In the genomic region with DNA sequence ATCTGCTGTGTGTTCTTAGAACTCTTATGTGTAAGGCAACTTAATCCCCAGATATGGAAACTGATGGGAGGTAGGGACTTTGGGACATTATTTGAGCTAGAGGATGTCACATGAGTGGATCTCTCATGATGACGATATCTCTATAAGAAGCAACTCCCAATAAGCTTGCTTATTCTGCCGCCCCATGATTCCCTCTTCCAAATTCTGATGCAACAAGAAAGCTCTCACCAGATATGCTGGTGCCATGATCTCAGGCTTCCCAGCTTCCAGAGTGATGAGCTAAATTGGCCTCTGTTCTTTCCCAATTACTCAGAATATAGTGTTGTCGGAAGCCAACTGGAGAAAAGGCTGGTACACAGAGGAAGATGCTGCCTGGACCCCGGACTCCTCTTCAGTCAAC, we compare ENCODE assay signal across 9 mouse cellular contexts. TPM values are rescaled to one million over a fixed set of nuclear protein-coding genes. Genes with fewer than 3 reads are reported as not detected.
A peak's percentile ranks its signal among the peaks of the same experiment; 100 is the strongest.
DNase-seq lines count a peak whose midpoint lies in the region; ATAC-seq and TF ChIP-seq lines count a peak whose summit lies in the region.
"Had no signal": no experiment of that assay in that cellular context is flagged by ENCODE, and none has a peak within 500 bp of the region (broad histone marks: within the 10 kb centered on the region; RNA-seq: fewer than 3 reads in every experiment).

No protein-coding gene starts in this region.

- H3K36me3 ChIP-seq in embryonic facial prominence, embryonic 14.5 days (ENCODE audit: control insufficient read depth, insufficient read depth, low read length) = peaks cover 29% of the 10 kb centered on the region
- H3K36me3 ChIP-seq in hindbrain, embryonic 14.5 days (replicated peaks; ENCODE audit: control insufficient read depth, insufficient read depth) = peaks cover 29% of the 10 kb centered on the region
- peaks cover 10% of the 10 kb centered on the region; the same call in 1 of the 2 replicates for H3K36me3 ChIP-seq in midbrain, embryonic 16.5 days (ENCODE audit: control insufficient read depth, insufficient read depth, low read length)

- no peak for TF ChIP-seq CTCF in layer of hippocampus, adult 2 months (conservative IDR thresholded peaks at IDR 0.05)

- ATAC-seq in embryonic facial prominence, embryonic 14.5 days (ENCODE audit: low read depth) = no peak
- no peak for ATAC-seq in hindbrain, embryonic 14.5 days (ENCODE audit: low FRiP score)
- no peak for ATAC-seq in midbrain, embryonic 16.5 days
- ATAC-seq: Patski had no signal

- no peaks in the 10 kb centered on the region for H3K9me3 ChIP-seq in embryonic facial prominence, embryonic 14.5 days (ENCODE audit: control insufficient read depth, low read length)
- no peaks in the 10 kb centered on the region for H3K9me3 ChIP-seq in hindbrain, embryonic 14.5 days (ENCODE audit: control insufficient read depth, low read length)
- no peaks in the 10 kb centered on the region for H3K9me3 ChIP-seq in midbrain, embryonic 16.5 days (replicated peaks; ENCODE audit: control insufficient read depth, low read length, poor library complexity, severe bottlenecking)

- no peak overlapping the region for H3K9ac ChIP-seq in embryonic facial prominence, embryonic 14.5 days (ENCODE audit: low read depth, low read length)
- no peak overlapping the region for H3K9ac ChIP-seq in hindbrain, embryonic 14.5 days
- no peak overlapping the region for H3K9ac ChIP-seq in midbrain, embryonic 16.5 days (ENCODE audit: low read depth, low read length)

- H3K4me1 ChIP-seq in embryonic facial prominence, embryonic 14.5 days (ENCODE audit: control insufficient read depth, insufficient read depth, low read length) = peaks cover 10% of the 10 kb centered on the region; the same call in 1 of the 2 replicates
- peaks cover 4% of the 10 kb centered on the region; the same call in 1 of the 2 replicates for H3K4me1 ChIP-seq in hindbrain, embryonic 14.5 days (replicated peaks; ENCODE audit: control insufficient read depth, insufficient read depth, low read length)
- H3K4me1 ChIP-seq in midbrain, embryonic 16.5 days (ENCODE audit: control insufficient read depth, insufficient read depth, low read length) = peaks cover 4% of the 10 kb centered on the region; the same call in 1 of the 2 replicates

- peak overlapping the region; percentile 54 for H3K4me2 ChIP-seq in embryonic facial prominence, embryonic 14.5 days (ENCODE audit: low read depth, low read length)
- H3K4me2 ChIP-seq in hindbrain, embryonic 14.5 days (replicated peaks) = peak overlapping the region; percentile 56
- H3K4me2 ChIP-seq in midbrain, embryonic 16.5 days (ENCODE audit: low read length) = peak overlapping the region; percentile 67; the same call in 1 of the 2 replicates

- DNase-seq in layer of hippocampus, adult 2 months (ENCODE audit: low spot score in 2 of 2) = no peak
- no peak for DNase-seq in layer of hippocampus, postnatal 14 days (ENCODE audit: low spot score in 2 of 2)
- no peak for DNase-seq in embryonic facial prominence, embryonic 14.5 days (ENCODE audit: low spot score)
- DNase-seq in hindbrain, embryonic 14.5 days (ENCODE audit: low spot score) = no peak
- no peak for DNase-seq in spleen, postnatal 14 days (ENCODE audit: low spot score in 2 of 2)
- DNase-seq in left cerebral cortex, adult 18-20 months (ENCODE audit: low spot score in 2 of 2) = no peak
- DNase-seq: cerebellum, adult 8-10 months had no signal

- peak overlapping the region; percentile 55; the same call in 1 of the 2 replicates for H3K27ac ChIP-seq in layer of hippocampus, adult 2 months
- no peak overlapping the region for H3K27ac ChIP-seq in embryonic facial prominence, embryonic 14.5 days (replicated peaks; ENCODE audit: low read depth, low read length)
- no peak overlapping the region for H3K27ac ChIP-seq in hindbrain, embryonic 14.5 days
- H3K27ac ChIP-seq in midbrain, embryonic 16.5 days (ENCODE audit: low read length) = no peak overlapping the region

- 57% methylated on average over 4 of the region's 4 CpGs for WGBS in embryonic facial prominence, embryonic 14.5 days
- WGBS in hindbrain, embryonic 14.5 days = 71% methylated on average over 4 of the region's 4 CpGs
- 60% methylated on average over 4 of the region's 4 CpGs for WGBS in midbrain, embryonic 16.5 days

- no peak overlapping the region; the same call in 1 of the 2 replicates for H3K4me3 ChIP-seq in layer of hippocampus, adult 2 months
- H3K4me3 ChIP-seq in embryonic facial prominence, embryonic 14.5 days (ENCODE audit: low read depth, low read length) = no peak overlapping the region; the same call in 1 of the 2 replicates
- H3K4me3 ChIP-seq in hindbrain, embryonic 14.5 days (replicated peaks; ENCODE audit: low read length) = no peak overlapping the region; the same call in 1 of the 2 replicates
- H3K4me3 ChIP-seq in midbrain, embryonic 16.5 days (ENCODE audit: low read depth, low read length) = no peak overlapping the region

- no peaks in the 10 kb centered on the region for H3K27me3 ChIP-seq in embryonic facial prominence, embryonic 14.5 days (replicated peaks; ENCODE audit: control insufficient read depth, insufficient read depth, low read length)
- H3K27me3 ChIP-seq in hindbrain, embryonic 14.5 days (ENCODE audit: control insufficient read depth, insufficient read depth, low read length) = peaks cover 6% of the 10 kb centered on the region; the same call in 1 of the 2 replicates
- no peaks in the 10 kb centered on the region for H3K27me3 ChIP-seq in midbrain, embryonic 16.5 days (ENCODE audit: control insufficient read depth, insufficient read depth, low read depth, low read length)
- H3K27me3 ChIP-seq: Patski had no signal

RNA-seq across cellular contexts. Expression of gene Hes7, which starts 8.3 kb away (rescaled TPM):
- total RNA-seq in layer of hippocampus, adult 2 months (2021) = 1 to 10 TPM in 1 of 2 experiments, under 1 TPM in 1; 0.79 to 1.0 TPM
- under 1 TPM; 0.46 to 0.62 TPM for total RNA-seq in layer of hippocampus, postnatal 14 days (2021)
- 0.21 and 0.45 TPM in 2 replicates for polyA plus RNA-seq in embryonic facial prominence, embryonic 14.5 days (2014; fragmentation: Nextera tagmentation; extraction: Ambion mirVana)
- 0.43 and 0.52 TPM in 2 replicates for polyA plus RNA-seq in hindbrain, embryonic 14.5 days (2014; fragmentation: Nextera tagmentation; extraction: Ambion mirVana)
- 0.75 and 1.1 TPM in 2 replicates for polyA plus RNA-seq in midbrain, embryonic 16.5 days (2015; fragmentation: Nextera tagmentation; extraction: Ambion mirVana)
- total RNA-seq in left cerebral cortex, adult 18-20 months (2021) = under 1 TPM; 0.42 to 0.79 TPM

RNA-seq across cellular contexts. Expression of gene 9130213A22Rik, which starts 10.5 kb away (rescaled TPM):
- total RNA-seq in layer of hippocampus, adult 2 months (2021) = 1 to 10 TPM; 1.4 to 1.5 TPM
- under 1 TPM; 0.88 to 0.95 TPM for total RNA-seq in layer of hippocampus, postnatal 14 days (2021)
- 0.14 and 0.63 TPM in 2 replicates for polyA plus RNA-seq in embryonic facial prominence, embryonic 14.5 days (2014; fragmentation: Nextera tagmentation; extraction: Ambion mirVana)
- polyA plus RNA-seq in hindbrain, embryonic 14.5 days (2014; fragmentation: Nextera tagmentation; extraction: Ambion mirVana) = 0.39 and 0.56 TPM in 2 replicates
- polyA plus RNA-seq in midbrain, embryonic 16.5 days (2015; fragmentation: Nextera tagmentation; extraction: Ambion mirVana) = 0.49 and 0.65 TPM in 2 replicates
- total RNA-seq in left cerebral cortex, adult 18-20 months (2021) = under 1 TPM; 0.53 to 0.98 TPM

RNA-seq across cellular contexts. Expression of gene Aloxe3, which starts 13.8 kb away (rescaled TPM):
- 10 to 100 TPM in 1 of 2 experiments, 1 to 10 TPM in 1; 7.8 to 11.1 TPM for total RNA-seq in layer of hippocampus, adult 2 months (2021)
- total RNA-seq in layer of hippocampus, postnatal 14 days (2021) = 1 to 10 TPM; 2.9 to 5.7 TPM
- 0.39 and 1.9 TPM in 2 replicates for polyA plus RNA-seq in embryonic facial prominence, embryonic 14.5 days (2014; fragmentation: Nextera tagmentation; extraction: Ambion mirVana)
- polyA plus RNA-seq in hindbrain, embryonic 14.5 days (2014; fragmentation: Nextera tagmentation; extraction: Ambion mirVana) = 4.3 and 4.9 TPM in 2 replicates
- polyA plus RNA-seq in midbrain, embryonic 16.5 days (2015; fragmentation: Nextera tagmentation; extraction: Ambion mirVana) = 9.0 and 11.5 TPM in 2 replicates
- total RNA-seq in left cerebral cortex, adult 18-20 months (2021) = 1 to 10 TPM; 4.4 to 6.8 TPM

RNA-seq across cellular contexts. Expression of gene Per1, which starts 16.8 kb away (rescaled TPM):
- 10 to 100 TPM; 83.4 to 95.2 TPM for total RNA-seq in layer of hippocampus, adult 2 months (2021)
- total RNA-seq in layer of hippocampus, postnatal 14 days (2021) = 10 to 100 TPM; 84.4 to 86.8 TPM
- polyA plus RNA-seq in embryonic facial prominence, embryonic 14.5 days (2014; fragmentation: Nextera tagmentation; extraction: Ambion mirVana) = 21.5 and 28.2 TPM in 2 replicates
- polyA plus RNA-seq in hindbrain, embryonic 14.5 days (2014; fragmentation: Nextera tagmentation; extraction: Ambion mirVana) = 9.6 and 10.1 TPM in 2 replicates
- 12.4 TPM in 2 replicates for polyA plus RNA-seq in midbrain, embryonic 16.5 days (2015; fragmentation: Nextera tagmentation; extraction: Ambion mirVana)
- 100 to 1,000 TPM; 129 to 133 TPM for total RNA-seq in left cerebral cortex, adult 18-20 months (2021)

RNA-seq across cellular contexts. Expression of gene Vamp2, which starts 23.6 kb away (rescaled TPM):
- total RNA-seq in layer of hippocampus, adult 2 months (2021) = 1,000 to 10,000 TPM in 1 of 2 experiments, 100 to 1,000 TPM in 1; 988 to 1,016 TPM
- total RNA-seq in layer of hippocampus, postnatal 14 days (2021) = 1,000 to 10,000 TPM; 1,073 to 1,118 TPM
- polyA plus RNA-seq in embryonic facial prominence, embryonic 14.5 days (2014; fragmentation: Nextera tagmentation; extraction: Ambion mirVana) = 89.1 and 97.0 TPM in 2 replicates
- polyA plus RNA-seq in hindbrain, embryonic 14.5 days (2014; fragmentation: Nextera tagmentation; extraction: Ambion mirVana) = 324 and 368 TPM in 2 replicates
- 335 and 438 TPM in 2 replicates for polyA plus RNA-seq in midbrain, embryonic 16.5 days (2015; fragmentation: Nextera tagmentation; extraction: Ambion mirVana)
- 1,000 to 10,000 TPM; 1,053 to 1,091 TPM for total RNA-seq in left cerebral cortex, adult 18-20 months (2021)
